Mouse (Mus musculus) bone marrow macrophage, adult 2 months (primary cell): ENCODE data around the gene Tff2. TPM values are rescaled to one million over a fixed set of nuclear protein-coding genes. Genes with fewer than 3 reads are reported as not detected.
A peak's percentile ranks its signal among the peaks of the same experiment; 100 is the strongest.

Source experiments
- H3K27ac ChIP-seq: 2 replicates; pipeline ENCODE4 v1.5.1; 2012; ENCODE audit warnings: low read depth, low read length; ENCODE audit not compliant: insufficient read depth
- H3K4me1 ChIP-seq: 2 replicates; pipeline ENCODE4 v1.6.1; 2012; ENCODE audit warnings: low read length; ENCODE audit not compliant: control insufficient read depth, insufficient read depth
- H3K4me3 ChIP-seq: 2 replicates; pipeline ENCODE4 v1.5.1; 2012; ENCODE audit warnings: mild to moderate bottlenecking, low read length, moderate library complexity; ENCODE audit not compliant: insufficient read depth
- CTCF ChIP-seq: IDR thresholded peaks from 2 replicates; pipeline ENCODE4 v1.5.1; 2012; ENCODE audit warnings: low read depth, mild to moderate bottlenecking, low read length, moderate library complexity
- POLR2A ChIP-seq: IDR thresholded peaks from 2 replicates; pipeline ENCODE4 v1.6.1; 2012; ENCODE audit warnings: mild to moderate bottlenecking, low read depth, low read length, borderline replicate concordance
- polyA plus RNA-seq: library from polyadenylated mRNA; stranded (reverse); fragments of >200 nt; gene quantifications from 2 replicates; pipeline ENCODE4 v1.2.4, GENCODE M21; 2012; ENCODE audit not compliant: missing spikeins, insufficient read depth, insufficient read length

Tff2 gene
- polyA plus RNA-seq, 1 experiment = not detected

GRCm38 (mm10) chr17:31119429-31119828, 24.7 kb downstream of the Tff2 start:
- TF ChIP-seq CTCF (peak; percentile 86), POLR2A (no peak)
- Histone ChIP-seq H3K27ac (no peak overlapping the region), H3K4me3 (no peak overlapping the region), H3K4me1 (no peaks in the 10 kb centered on the region)

- H3K27ac ChIP-seq = no peak overlapping the region
- no peak for TF ChIP-seq POLR2A
- TF ChIP-seq CTCF = no peak
- H3K4me1 ChIP-seq = no peaks in the 10 kb centered on the region
- H3K4me3 ChIP-seq = no peak overlapping the region
Measured at GRCm38 (mm10) chr17:31117946-31118345, 26.1 kb downstream of the Tff2 start.

- no peaks in the 10 kb centered on the region for H3K4me1 ChIP-seq
- no peak overlapping the region for H3K27ac ChIP-seq
- TF ChIP-seq POLR2A (no peak), CTCF (no peak)
- no peak overlapping the region for H3K4me3 ChIP-seq
Measured at GRCm38 (mm10) chr17:31116063-31116462, 28.0 kb downstream of the Tff2 start.

GRCm38 (mm10) chr17:31113191-31113856, 30.8 kb downstream of the Tff2 start:
- H3K4me1 ChIP-seq = peaks cover 6% of the 10 kb centered on the region
- TF ChIP-seq POLR2A (no peak), CTCF (no peak)
- H3K27ac ChIP-seq = no peak overlapping the region
- no peak overlapping the region for H3K4me3 ChIP-seq

- Histone ChIP-seq H3K4me1 (peaks cover 6% of the 10 kb centered on the region), H3K4me3 (no peak overlapping the region), H3K27ac (no peak overlapping the region)
- no peak for TF ChIP-seq CTCF
- no peak for TF ChIP-seq POLR2A
Measured at GRCm38 (mm10) chr17:31108388-31108787, 35.7 kb downstream of the Tff2 start.

- no peak overlapping the region for H3K4me3 ChIP-seq
- no peak for TF ChIP-seq POLR2A
- TF ChIP-seq CTCF = no peak
- H3K27ac ChIP-seq = no peak overlapping the region
- H3K4me1 ChIP-seq = peaks cover 3% of the 10 kb centered on the region; the same call in 1 of the 2 replicates
Measured at GRCm38 (mm10) chr17:31103823-31104222, 40.3 kb downstream of the Tff2 start.

GRCm38 (mm10) chr17:31103007-31103570, 41.0 kb downstream of the Tff2 start:
- TF ChIP-seq POLR2A (no peak), CTCF (no peak)

GRCm38 (mm10) chr17:31098788-31099187, 45.3 kb downstream of the Tff2 start:
- no peak for TF ChIP-seq CTCF
- no peak for TF ChIP-seq POLR2A

More at GRCm38 (mm10) chr17:31103007-31103570, 41.0 kb downstream of the Tff2 start:
- Histone ChIP-seq H3K27ac (no peak overlapping the region), H3K4me1 (peaks cover 6% of the 10 kb centered on the region), H3K4me3 (no peak overlapping the region)

GRCm38 (mm10) chr17:31096893-31097292, 47.2 kb downstream of the Tff2 start:
- Histone ChIP-seq H3K27ac (no peak overlapping the region), H3K4me3 (no peak overlapping the region), H3K4me1 (peaks cover 11% of the 10 kb centered on the region)
- no peak for TF ChIP-seq CTCF
- TF ChIP-seq POLR2A = no peak

More at GRCm38 (mm10) chr17:31098788-31099187, 45.3 kb downstream of the Tff2 start:
- Histone ChIP-seq H3K27ac (no peak overlapping the region), H3K4me1 (peaks cover 11% of the 10 kb centered on the region), H3K4me3 (no peak overlapping the region)

- Histone ChIP-seq H3K27ac (no peak overlapping the region), H3K4me1 (peaks cover 11% of the 10 kb centered on the region), H3K4me3 (no peak overlapping the region)
- TF ChIP-seq CTCF (no peak), POLR2A (no peak)
Measured at GRCm38 (mm10) chr17:31095570-31095969, 48.5 kb downstream of the Tff2 start.
